Mouse (Mus musculus) forebrain, embryonic 16.5 days (tissue): ENCODE data around the gene Adam19. TPM values are rescaled to one million over a fixed set of nuclear protein-coding genes. Genes with fewer than 3 reads are reported as not detected.

Source experiments
- ATAC-seq: fragments of 200-750 bp; cut with Nextera tagmentation; 2 replicates; pipeline ENCODE4 v1.8.0; 2017; ENCODE audit warnings: mild to moderate bottlenecking, moderate library complexity
- H3K27ac ChIP-seq: fragments of 300-500 bp; sonication (generic); 2 replicates; pipeline ENCODE4 v1.5.1; 2014; ENCODE audit warnings: low read length, control low read depth
- H3K27me3 ChIP-seq: fragments of 300-500 bp; sonication (generic); replicated peaks from 2 replicates; pipeline ENCODE4 v1.6.1; 2014; ENCODE audit warnings: low read length; ENCODE audit not compliant: control insufficient read depth, insufficient read depth
- H3K36me3 ChIP-seq: fragments of 300-500 bp; sonication (generic); 2 replicates; pipeline ENCODE4 v1.6.1; 2014; ENCODE audit not compliant: control insufficient read depth, insufficient read depth
- H3K4me1 ChIP-seq: fragments of 300-500 bp; sonication (generic); replicated peaks from 2 replicates; pipeline ENCODE4 v1.6.1; 2014; ENCODE audit warnings: low read length; ENCODE audit not compliant: control insufficient read depth, insufficient read depth
- H3K4me2 ChIP-seq: fragments of 300-500 bp; sonication (generic); 2 replicates; pipeline ENCODE4 v1.6.1; 2014; ENCODE audit warnings: mild to moderate bottlenecking, low read length, control low read depth
- H3K4me3 ChIP-seq: fragments of 300-500 bp; sonication (generic); replicated peaks from 2 replicates; pipeline ENCODE4 v1.5.1; 2014; ENCODE audit warnings: mild to moderate bottlenecking, low read length, control low read depth
- H3K9ac ChIP-seq: fragments of 300-500 bp; sonication (generic); replicated peaks from 2 replicates; pipeline ENCODE4 v1.6.1; 2014; ENCODE audit warnings: low read depth, low read length, control low read depth
- H3K9me3 ChIP-seq: fragments of 300-500 bp; sonication (generic); 2 replicates; pipeline ENCODE4 v1.6.1; 2016; ENCODE audit warnings: low read length; ENCODE audit not compliant: control insufficient read depth
- WGBS: fragments of 180-500 bp; shearing (Covaris S2); extraction: QIAGEN DNeasy Blood & Tissue Kit; methylation state at CpG from one replicate; pipeline ENCODE4 v1.1.7; 2014; 5-methylcytosine and 5-hydroxymethylcytosine counted together
- polyA plus RNA-seq: library from polyadenylated mRNA; unstranded; fragments of >200 nt; fragmentation: Nextera tagmentation; extraction: Ambion mirVana; gene quantifications from 2 replicates; pipeline ENCODE4 v1.2.1, GENCODE M21; 2015

Gene Adam19
- polyA plus RNA-seq, 1 experiment from 2014 or later = 10.8 TPM

DNA sequence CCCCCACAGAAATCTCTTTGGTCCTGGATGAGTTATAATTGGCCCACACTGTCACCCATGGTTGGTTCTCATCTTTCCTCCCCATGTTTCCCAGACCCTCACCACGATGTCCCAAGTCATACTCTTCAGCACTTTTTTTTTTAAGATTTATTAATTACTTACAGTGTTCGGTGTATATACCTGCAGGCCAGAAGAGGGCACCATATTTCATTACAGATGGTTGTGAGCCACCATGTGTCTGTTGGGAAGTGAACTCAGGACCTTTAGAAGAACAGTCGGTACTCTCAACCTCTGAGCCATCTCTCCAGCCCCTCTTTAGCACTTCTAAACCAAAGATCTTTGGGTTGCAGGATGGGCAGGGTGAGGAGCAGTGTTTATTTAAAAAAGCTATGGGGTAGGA is 24.3 kb upstream of the Adam19 start:
- no peaks in the 10 kb centered on the region for H3K36me3 ChIP-seq
- no peak overlapping the region for H3K4me3 ChIP-seq
- no peaks in the 10 kb centered on the region for H3K9me3 ChIP-seq
- H3K27ac ChIP-seq = no peak overlapping the region
- ATAC-seq = no peak
- H3K4me2 ChIP-seq = no peak overlapping the region
- no peak overlapping the region for H3K9ac ChIP-seq
- H3K27me3 ChIP-seq = no peaks in the 10 kb centered on the region
- 59% methylated on average over 3 of the region's 3 CpGs for WGBS
- no peaks in the 10 kb centered on the region for H3K4me1 ChIP-seq

DNA sequence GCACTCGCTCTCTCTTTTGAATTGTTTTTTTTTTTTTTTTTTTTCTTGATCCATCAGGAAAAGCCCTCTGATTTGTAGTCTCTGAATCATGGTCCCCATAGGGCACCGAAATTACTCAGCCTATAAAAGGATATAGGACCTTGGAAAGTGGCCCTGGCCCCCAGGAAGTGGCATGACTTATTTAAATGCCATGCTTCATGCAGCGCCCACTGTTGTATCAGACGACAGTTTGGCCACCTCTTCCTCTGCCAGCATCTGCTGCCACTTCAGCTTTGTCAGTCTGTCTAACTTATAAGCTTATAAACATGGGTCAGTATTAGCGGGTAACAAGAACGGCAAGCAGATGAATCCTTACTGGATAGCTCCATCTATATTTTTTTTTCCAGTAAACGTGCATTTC is 22.8 kb upstream of the Adam19 start:
- Histone ChIP-seq H3K36me3 (no peaks in the 10 kb centered on the region), H3K9me3 (no peaks in the 10 kb centered on the region), H3K4me2 (no peak overlapping the region), H3K4me1 (no peaks in the 10 kb centered on the region), H3K9ac (no peak overlapping the region), H3K27me3 (no peaks in the 10 kb centered on the region), H3K4me3 (no peak overlapping the region), H3K27ac (no peak overlapping the region)
- no peak for ATAC-seq
- 90% methylated on average over 7 of the region's 7 CpGs for WGBS

GRCm38 (mm10) chr11:46036374-46036773 is 19.4 kb upstream of the Adam19 start:
- no peak for ATAC-seq
- H3K4me1 ChIP-seq = no peaks in the 10 kb centered on the region
- no peaks in the 10 kb centered on the region for H3K36me3 ChIP-seq
- H3K4me2 ChIP-seq = no peak overlapping the region
- no peaks in the 10 kb centered on the region for H3K9me3 ChIP-seq
- H3K4me3 ChIP-seq = no peak overlapping the region
- no peak overlapping the region for H3K27ac ChIP-seq
- H3K9ac ChIP-seq = no peak overlapping the region
- H3K27me3 ChIP-seq = no peaks in the 10 kb centered on the region
- WGBS = 97% methylated on average over 10 of the region's 10 CpGs

DNA sequence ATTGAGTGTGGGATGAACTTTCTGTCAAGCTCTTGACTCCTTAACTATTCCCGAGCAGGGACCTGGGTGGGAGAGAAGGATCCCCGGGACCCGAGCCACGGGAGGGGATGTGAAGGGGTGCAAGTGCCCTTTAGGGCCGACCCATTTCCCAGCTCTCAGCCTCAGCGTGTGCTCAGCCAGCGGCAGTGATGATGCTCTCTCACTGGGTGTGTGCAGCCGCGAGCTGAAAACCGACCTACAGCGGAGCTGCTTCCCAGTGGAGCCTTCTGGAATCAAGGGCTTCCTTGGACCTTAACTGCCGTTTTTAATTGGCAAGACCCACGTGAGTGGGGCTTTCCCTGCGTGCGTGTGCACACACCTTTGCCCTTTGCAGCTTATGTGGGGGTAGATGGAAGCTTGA is 16.9 kb upstream of the Adam19 start:
- Histone ChIP-seq H3K36me3 (no peaks in the 10 kb centered on the region), H3K9me3 (no peaks in the 10 kb centered on the region), H3K27ac (no peak overlapping the region), H3K4me1 (no peaks in the 10 kb centered on the region), H3K9ac (no peak overlapping the region), H3K27me3 (no peaks in the 10 kb centered on the region), H3K4me3 (no peak overlapping the region), H3K4me2 (no peak overlapping the region)
- no peak for ATAC-seq
- WGBS = 82% methylated on average over 15 of the region's 15 CpGs

DNA sequence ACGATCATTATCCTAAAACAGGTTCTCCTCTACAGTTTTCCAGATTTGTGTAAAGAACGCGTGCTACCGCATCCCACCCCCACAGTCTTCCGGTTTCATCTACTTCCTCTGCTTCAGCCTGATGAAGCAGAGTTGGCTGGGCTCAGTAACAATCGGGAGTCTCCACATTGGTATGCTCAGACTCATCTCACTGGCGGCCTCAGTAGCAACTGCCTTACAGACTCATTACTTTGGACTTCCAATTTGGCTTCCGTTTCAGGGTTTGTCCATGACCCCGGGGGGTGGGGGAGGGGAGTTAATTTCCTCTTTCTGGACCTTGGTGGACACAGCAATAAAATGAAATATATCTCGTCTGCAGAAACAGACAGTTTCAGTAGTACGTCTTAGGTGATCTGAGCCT is 16.5 kb upstream of the Adam19 start:
- no peak for ATAC-seq
- Histone ChIP-seq H3K27me3 (no peaks in the 10 kb centered on the region), H3K4me2 (no peak overlapping the region), H3K4me1 (no peaks in the 10 kb centered on the region), H3K4me3 (no peak overlapping the region), H3K9ac (no peak overlapping the region), H3K27ac (no peak overlapping the region), H3K36me3 (no peaks in the 10 kb centered on the region), H3K9me3 (no peaks in the 10 kb centered on the region)
- WGBS = 81% methylated on average over 11 of the region's 11 CpGs

DNA sequence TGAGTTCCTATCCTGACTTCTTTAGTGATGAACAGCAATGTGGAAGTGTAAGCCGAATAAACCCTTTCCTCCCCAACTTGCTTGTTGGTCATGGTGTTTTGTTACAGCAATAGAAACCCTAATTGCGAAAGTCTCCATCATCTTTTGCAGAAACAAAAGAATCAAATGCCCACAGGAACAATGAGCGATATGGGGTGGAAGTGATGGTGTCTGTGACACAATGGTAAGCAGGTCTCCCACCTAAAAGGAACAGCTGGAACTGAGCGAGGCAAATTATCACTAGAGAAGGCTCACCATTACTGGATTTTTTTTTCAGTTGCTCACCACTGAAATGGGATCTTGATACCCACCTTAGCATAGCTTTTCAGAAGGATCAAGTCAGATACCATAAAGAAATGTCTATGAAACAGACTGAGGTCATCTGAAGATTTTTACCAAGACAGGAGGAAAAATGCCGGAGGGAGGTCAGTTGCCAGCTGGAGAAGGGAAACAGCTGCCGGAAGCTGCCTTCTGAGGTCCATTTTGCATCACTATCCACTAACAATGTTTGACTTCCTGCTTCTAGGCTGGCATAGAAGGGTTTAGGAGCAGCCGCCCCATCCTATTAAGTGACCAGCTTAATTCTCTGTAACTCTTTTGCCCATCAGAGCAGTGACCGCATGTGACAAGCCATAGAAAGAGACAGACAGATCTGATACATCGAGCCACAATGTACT is 14.8 kb upstream of the Adam19 start:
- Histone ChIP-seq H3K9me3 (no peaks in the 10 kb centered on the region), H3K27me3 (no peaks in the 10 kb centered on the region), H3K9ac (no peak overlapping the region), H3K27ac (no peak overlapping the region), H3K4me1 (no peaks in the 10 kb centered on the region), H3K4me2 (no peak overlapping the region), H3K4me3 (no peak overlapping the region), H3K36me3 (no peaks in the 10 kb centered on the region)
- WGBS = 88% methylated on average over 9 of the region's 9 CpGs
- no peak for ATAC-seq

DNA sequence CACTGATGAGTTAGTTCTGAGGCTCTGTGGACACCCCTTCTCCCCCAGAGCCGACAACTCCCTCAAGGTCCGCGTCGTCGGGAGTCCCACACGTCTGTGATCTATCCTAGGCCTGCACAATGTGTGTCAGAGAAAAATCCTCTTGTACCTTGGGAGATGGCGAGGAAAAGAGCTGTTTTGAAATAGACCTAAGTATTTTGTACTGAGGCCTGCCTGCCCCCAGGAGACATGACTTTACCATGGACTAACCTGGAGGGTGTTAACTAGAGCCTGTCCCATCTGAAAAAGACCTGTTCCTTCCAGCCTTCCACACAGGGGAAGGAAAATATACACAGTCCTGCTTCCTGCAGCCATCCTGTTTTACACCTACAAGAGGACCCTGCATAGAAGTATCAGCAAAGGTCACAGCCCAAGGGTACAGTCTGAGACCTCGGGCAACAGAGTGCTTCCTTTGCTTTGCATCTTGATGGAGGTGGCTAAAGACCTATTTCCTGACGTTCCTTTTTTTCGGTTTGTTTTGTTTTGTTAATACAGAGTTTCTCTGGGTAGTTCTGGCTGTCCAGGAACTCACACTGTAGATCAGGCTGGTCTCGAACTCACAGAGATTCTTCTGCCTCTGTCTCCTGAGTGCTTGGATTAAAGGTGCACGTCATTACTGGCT is 14.1 kb upstream of the Adam19 start:
- Histone ChIP-seq H3K27me3 (no peaks in the 10 kb centered on the region), H3K27ac (no peak overlapping the region), H3K4me2 (no peak overlapping the region), H3K9ac (no peak overlapping the region), H3K4me3 (no peak overlapping the region), H3K9me3 (no peaks in the 10 kb centered on the region), H3K4me1 (no peaks in the 10 kb centered on the region), H3K36me3 (no peaks in the 10 kb centered on the region)
- no peak for ATAC-seq
- WGBS = 87% methylated on average over 12 of the region's 12 CpGs

DNA sequence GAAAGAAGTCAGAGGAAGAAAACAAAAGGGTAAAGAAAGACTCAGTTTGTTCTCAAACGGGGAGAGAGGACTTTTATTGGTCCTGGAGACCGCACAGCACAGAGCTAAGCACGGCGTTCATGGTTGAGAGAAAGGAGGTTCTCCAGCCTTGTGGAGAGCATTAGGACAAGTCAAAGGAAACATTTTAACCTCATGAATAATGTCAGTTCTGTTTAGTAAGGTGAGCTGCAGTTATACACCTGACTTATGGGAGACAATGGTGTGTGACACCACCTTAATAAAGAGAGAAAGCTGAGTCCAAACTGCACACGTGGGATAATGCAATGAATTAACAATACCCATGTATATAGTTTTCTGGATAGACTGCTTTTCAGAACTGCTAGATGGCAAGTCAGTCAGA is 11.0 kb upstream of the Adam19 start:
- ATAC-seq = no peak
- Histone ChIP-seq H3K27me3 (no peaks in the 10 kb centered on the region), H3K36me3 (no peaks in the 10 kb centered on the region), H3K4me2 (no peak overlapping the region), H3K27ac (no peak overlapping the region), H3K4me1 (no peaks in the 10 kb centered on the region), H3K9me3 (no peaks in the 10 kb centered on the region), H3K9ac (no peak overlapping the region), H3K4me3 (no peak overlapping the region)
- 85% methylated on average over 5 of the region's 5 CpGs for WGBS

GRCm38 (mm10) chr11:46047264-46047663 is 8.5 kb upstream of the Adam19 start:
- H3K9me3 ChIP-seq = no peaks in the 10 kb centered on the region
- no peak overlapping the region for H3K9ac ChIP-seq
- 93% methylated on average over 3 of the region's 3 CpGs for WGBS
- H3K27ac ChIP-seq = no peak overlapping the region
- H3K4me1 ChIP-seq = no peaks in the 10 kb centered on the region
- ATAC-seq = no peak
- no peak overlapping the region for H3K4me3 ChIP-seq
- H3K4me2 ChIP-seq = no peak overlapping the region
- no peaks in the 10 kb centered on the region for H3K27me3 ChIP-seq
- H3K36me3 ChIP-seq = no peaks in the 10 kb centered on the region
